Mouse (Mus musculus) heart, embryonic 16.5 days (tissue): ENCODE measurements around the gene Alx3. TPM values are rescaled to one million over a fixed set of nuclear protein-coding genes. Genes with fewer than 3 reads are reported as not detected.
"Not testable (repeated sequence)": the region's sequence is repeated elsewhere in the genome, so short reads cannot be mapped to it uniquely, and the experiment has no call there.

Source experiments
- ATAC-seq: fragments of 200-750 bp; cut with Nextera tagmentation; replicated peaks from 2 replicates; pipeline ENCODE4 v1.8.0; 2017; ENCODE audit warnings: moderate number of reproducible peaks; ENCODE audit not compliant: insufficient read depth, low FRiP score; ENCODE audit errors: extremely low read depth
- H3K27ac ChIP-seq: fragments of 300-500 bp; sonication (generic); 2 replicates; pipeline ENCODE4 v1.5.1; 2014; ENCODE audit warnings: mild to moderate bottlenecking, low read length, control low read depth, moderate library complexity
- H3K27me3 ChIP-seq: fragments of 300-500 bp; sonication (generic); 2 replicates; pipeline ENCODE4 v1.6.1; 2014; ENCODE audit warnings: low read length, mixed read lengths; ENCODE audit not compliant: control insufficient read depth, insufficient read depth
- H3K36me3 ChIP-seq: fragments of 300-500 bp; sonication (generic); 2 replicates; pipeline ENCODE4 v1.6.1; 2014; ENCODE audit not compliant: control insufficient read depth, insufficient read depth
- H3K4me1 ChIP-seq: fragments of 300-500 bp; sonication (generic); 2 replicates; pipeline ENCODE4 v1.6.1; 2014; ENCODE audit warnings: low read length, mixed read lengths; ENCODE audit not compliant: control insufficient read depth, insufficient read depth
- H3K4me2 ChIP-seq: fragments of 300-500 bp; sonication (generic); 2 replicates; pipeline ENCODE4 v1.6.1; 2014; ENCODE audit warnings: low read depth, mild to moderate bottlenecking, control low read depth, low read length
- H3K4me3 ChIP-seq: fragments of 300-500 bp; sonication (generic); 2 replicates; pipeline ENCODE4 v1.5.1; 2014; ENCODE audit warnings: mild to moderate bottlenecking, control low read depth, low read length
- H3K9ac ChIP-seq: fragments of 300-500 bp; sonication (generic); 2 replicates; pipeline ENCODE4 v1.6.1; 2014; ENCODE audit warnings: low read length, control low read depth
- H3K9me3 ChIP-seq: fragments of 300-500 bp; sonication (generic); replicated peaks from 2 replicates; pipeline ENCODE4 v1.6.1; 2016; ENCODE audit warnings: low read length; ENCODE audit not compliant: control insufficient read depth
- WGBS: fragments of 180-500 bp; shearing (Covaris S2); extraction: QIAGEN DNeasy Blood & Tissue Kit; methylation state at CpG from one replicate; pipeline ENCODE4 v1.1.7; 2014; 5-methylcytosine and 5-hydroxymethylcytosine counted together
- polyA plus RNA-seq: library from polyadenylated mRNA; unstranded; fragments of >200 nt; fragmentation: Nextera tagmentation; extraction: Ambion mirVana; gene quantifications from 2 replicates; pipeline ENCODE4 v1.2.1, GENCODE M21; 2015

The Alx3 gene
- polyA plus RNA-seq, 1 experiment from 2014 or later: 0.26 TPM

- Histone ChIP-seq H3K9me3 (no peaks in the 10 kb centered on the region), H3K9ac (no peak overlapping the region), H3K4me1 (no peaks in the 10 kb centered on the region), H3K27me3 (no peaks in the 10 kb centered on the region), H3K27ac (no peak overlapping the region), H3K4me3 (no peak overlapping the region), H3K36me3 (no peaks in the 10 kb centered on the region), H3K4me2 (no peak overlapping the region)
- 53% methylated on average over 5 of the region's 5 CpGs for whole genome bisulfite sequencing
- ATAC-seq: no peak
Observed at GRCm38 (mm10) chr3:107637606-107638172, 42.9 kb downstream of the Alx3 start.

DNA sequence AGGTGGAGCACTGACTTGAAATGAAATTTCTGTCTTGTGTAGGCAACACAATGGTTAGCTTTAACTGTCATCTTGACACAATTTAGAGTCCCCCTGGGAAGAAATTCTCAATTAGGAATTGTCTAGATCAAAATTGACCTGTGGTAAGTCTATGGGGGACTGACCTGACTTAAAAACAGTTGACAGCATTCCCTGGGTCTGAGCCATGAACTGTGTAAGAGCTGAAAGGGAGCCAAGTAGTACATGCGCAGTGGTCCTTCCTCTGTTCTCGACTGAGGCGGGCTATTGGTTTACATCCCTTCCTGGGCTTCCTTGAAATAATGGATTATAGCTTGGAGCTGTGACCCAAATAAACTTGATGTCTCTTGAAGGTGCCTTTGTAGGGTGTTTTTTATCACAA, 52.1 kb downstream of the Alx3 start:
- H3K4me1 ChIP-seq: 0 out of 2 replicates have a peak, but pooled peaks cover 2% of the 10 kb centered on the region
- H3K4me2 ChIP-seq: no peak overlapping the region
- no peak overlapping the region for H3K9ac ChIP-seq
- H3K9me3 ChIP-seq: no peaks in the 10 kb centered on the region
- no peak for ATAC-seq
- no peak overlapping the region for H3K4me3 ChIP-seq
- H3K27me3 ChIP-seq: no peaks in the 10 kb centered on the region
- H3K36me3 ChIP-seq: no peaks in the 10 kb centered on the region
- no peak overlapping the region for H3K27ac ChIP-seq
- 70% methylated on average over 3 of the region's 3 CpGs for WGBS

- H3K4me3 ChIP-seq, ATAC-seq, H3K4me2 ChIP-seq, H3K27ac ChIP-seq, H3K27me3 ChIP-seq, H3K36me3 ChIP-seq, H3K4me1 ChIP-seq, H3K9me3 ChIP-seq, H3K9ac ChIP-seq: not testable (repeated sequence)
- WGBS: 61% methylated on average over 5 of the region's 5 CpGs
Observed at GRCm38 (mm10) chr3:107650276-107650675, 55.4 kb downstream of the Alx3 start.

- Histone ChIP-seq H3K36me3 (no peaks in the 10 kb centered on the region), H3K4me2 (no peak overlapping the region), H3K4me3 (no peak overlapping the region), H3K27ac (no peak overlapping the region), H3K27me3 (no peaks in the 10 kb centered on the region), H3K9me3 (no peaks in the 10 kb centered on the region), H3K4me1 (0 out of 2 replicates have a peak, but pooled peaks cover 1% of the 10 kb centered on the region), H3K9ac (no peak overlapping the region)
- no peak for ATAC-seq
- 91% methylated on average over 3 of the region's 3 CpGs for WGBS
Observed at GRCm38 (mm10) chr3:107652968-107653367, 58.1 kb downstream of the Alx3 start.

DNA sequence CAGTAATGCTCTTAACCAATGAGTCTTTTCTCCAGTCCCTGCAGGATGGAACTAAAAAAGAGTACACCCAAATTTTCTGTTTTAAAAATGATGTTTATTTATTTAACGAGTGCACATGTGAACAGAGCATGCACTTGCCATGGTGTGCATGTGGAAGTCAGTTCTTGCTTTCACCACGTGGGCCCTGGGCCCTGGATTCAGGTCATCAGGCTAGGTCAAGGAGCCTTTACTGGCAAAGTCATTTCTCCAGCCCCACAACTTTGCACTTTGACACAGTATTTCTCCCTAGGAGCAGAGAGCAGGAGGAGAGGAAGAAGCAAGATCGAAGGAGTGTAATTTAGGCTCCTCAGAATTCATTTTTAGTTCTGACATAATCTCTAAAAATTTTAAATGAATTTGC, 60.0 kb downstream of the Alx3 start:
- no peaks in the 10 kb centered on the region for H3K4me1 ChIP-seq
- H3K27me3 ChIP-seq: no peaks in the 10 kb centered on the region
- H3K9me3 ChIP-seq: no peaks in the 10 kb centered on the region
- H3K36me3 ChIP-seq: peaks cover 6% of the 10 kb centered on the region; the same call in 1 of the 2 replicates
- no peak for ATAC-seq
- no peak overlapping the region for H3K27ac ChIP-seq
- no peak overlapping the region for H3K4me2 ChIP-seq
- 82% methylated on average over 3 of the region's 3 CpGs for WGBS
- no peak overlapping the region for H3K9ac ChIP-seq
- no peak overlapping the region for H3K4me3 ChIP-seq

Other genes starting within 250 kb of the Alx3 start
- 0.08 TPM in 1 of 2 replicates, not detected in the other for gene Kcnc4, start 135.5 kb upstream of the Alx3 start, polyA plus RNA-seq
- gene Slc6a17, start 77.0 kb upstream of the Alx3 start, polyA plus RNA-seq: 4.6 and 5.7 TPM in 2 replicates
- 0.11 TPM in 1 of 2 replicates, not detected in the other for gene Ubl4b, start 40.0 kb upstream of the Alx3 start, polyA plus RNA-seq
- not detected in 2 replicates for gene Gm10961, start 36.3 kb downstream of the Alx3 start, polyA plus RNA-seq
- 32.2 and 36.5 TPM in 2 replicates for gene Strip1, start 36.7 kb downstream of the Alx3 start, polyA plus RNA-seq
- 51.9 and 53.2 TPM in 2 replicates for gene Ahcyl1, start 101.5 kb downstream of the Alx3 start, polyA plus RNA-seq
- 8.8 and 10.2 TPM in 2 replicates for gene Csf1, start 165.4 kb downstream of the Alx3 start, polyA plus RNA-seq